Mouse (Mus musculus): ENCODE measurements around the gene Fam81a. TPM values are rescaled to one million over a fixed set of nuclear protein-coding genes. Genes with fewer than 3 reads are reported as not detected.

Gene Fam81a
- polyA plus RNA-seq, 1 experiment from 2014 or later, result 4.8 TPM

DNA sequence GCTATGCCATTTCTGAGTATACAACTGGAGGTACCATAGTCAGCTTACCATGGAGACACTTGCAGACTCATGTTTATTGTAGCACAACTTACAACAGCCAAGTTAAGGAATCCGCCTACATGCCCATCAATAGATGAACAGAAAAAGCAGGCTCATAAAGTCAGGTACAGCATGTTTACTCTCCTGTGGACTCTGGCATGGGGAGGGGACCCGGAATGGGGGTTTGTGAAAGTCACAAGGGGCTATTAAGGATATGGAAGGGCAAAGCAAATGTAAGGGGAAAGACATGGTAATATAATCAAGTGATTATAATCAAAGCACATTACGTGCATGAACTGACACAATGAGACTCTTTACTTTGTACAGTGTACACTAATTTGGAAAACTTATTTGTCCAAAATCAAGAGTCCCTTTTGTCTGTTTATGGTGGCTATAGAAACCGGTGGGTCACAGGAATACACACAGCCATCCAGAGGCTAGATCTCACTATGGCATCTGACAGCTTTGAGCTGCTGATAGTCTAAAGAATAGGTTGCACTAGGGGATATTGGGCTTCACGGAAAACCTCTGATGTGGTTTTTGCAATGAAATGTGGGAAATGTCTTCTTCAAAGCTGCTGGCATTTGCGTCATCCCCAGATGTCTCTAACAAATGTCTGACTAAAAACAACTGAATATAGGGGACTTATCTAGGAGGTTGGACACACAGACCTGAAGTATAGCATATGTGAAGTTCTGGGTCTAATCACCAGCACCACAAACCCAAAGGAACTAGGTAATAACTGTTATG lies 102.6 kb downstream of the Fam81a start:
- WGBS, result 84% methylated on average over 6 of the region's 6 CpGs
- ATAC-seq, result no peak

More for the DNA sequence above, 102.6 kb downstream of the Fam81a start:
- Histone ChIP-seq H3K27me3 (replicated peaks; ENCODE audit: insufficient read depth, low read length) (no peaks in the 10 kb centered on the region), H3K4me1 (ENCODE audit: insufficient read depth, low read depth, low read length) (no peaks in the 10 kb centered on the region), H3K36me3 (ENCODE audit: insufficient read depth, low read length) (no peaks in the 10 kb centered on the region), H3K9me3 (ENCODE audit: low read length) (no peaks in the 10 kb centered on the region), H3K4me3 (ENCODE audit: low read depth, low read length) (no peak overlapping the region), H3K4me2 (replicated peaks; ENCODE audit: low read depth, low read length) (no peak overlapping the region), H3K9ac (replicated peaks; ENCODE audit: low read depth) (no peak overlapping the region), H3K27ac (ENCODE audit: low read length) (no peak overlapping the region)
- no peak for DNase-seq (ENCODE audit: low spot score)
- no peak for TF ChIP-seq CTCF (IDR thresholded peaks at IDR 0.05)
- no peak for TF ChIP-seq EP300 (IDR thresholded peaks at IDR 0.05)

Other genes starting within 250 kb of the Fam81a start
- gene Bnip2, start 153.1 kb downstream of the Fam81a start, polyA plus RNA-seq (2015; fragmentation: Nextera tagmentation; extraction: Ambion mirVana), result 130 and 131 TPM in 2 replicates
- 126 and 142 TPM in 2 replicates for gene Gtf2a2, start 130.0 kb downstream of the Fam81a start, polyA plus RNA-seq (2015; fragmentation: Nextera tagmentation; extraction: Ambion mirVana)
- gene Gcnt3, start 104.5 kb downstream of the Fam81a start, polyA plus RNA-seq (2015; fragmentation: Nextera tagmentation; extraction: Ambion mirVana), result not detected in 2 replicates
- gene Myo1e, start 64.8 kb upstream of the Fam81a start, polyA plus RNA-seq (2015; fragmentation: Nextera tagmentation; extraction: Ambion mirVana), result 36.0 and 43.0 TPM in 2 replicates